Mouse (Mus musculus): ENCODE measurements at regions not wholly inside any gene's neighbourhood (a gene's known extent, or its start where the extent isn't known, plus 50 kb on each side); places are given as distances from the start of the nearest gene placed in this dataset.

DNA sequence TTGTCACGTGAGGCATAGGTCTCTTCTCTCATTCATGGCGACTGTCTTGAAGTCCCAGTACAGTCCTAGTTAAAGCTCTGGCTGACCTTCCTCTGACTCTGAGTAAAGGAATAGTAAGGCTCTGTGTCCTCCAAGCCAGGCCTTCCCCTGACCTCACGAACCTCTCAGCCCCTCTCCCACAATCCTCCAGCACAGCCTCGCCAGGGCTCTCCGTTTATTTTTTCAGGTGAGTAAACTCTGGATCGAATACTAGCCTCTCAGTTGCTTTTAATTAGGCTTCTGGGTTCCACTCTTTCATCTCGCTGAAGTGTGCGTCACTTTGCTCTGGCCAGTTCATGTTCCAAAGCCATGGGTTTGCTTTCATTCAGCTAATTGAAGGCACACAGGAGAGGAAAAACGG lies 133.8 kb downstream of the Mylk4 start:
- DNase-seq = no peak

- DNase-seq = no peak
These were observed 140.6 kb downstream of the Mylk4 start for GRCm38 (mm10) chr13:32643030-32643750.

- no peak for DNase-seq
These were observed 142.8 kb downstream of the Mylk4 start for GRCm38 (mm10) chr13:32640941-32641340.

DNA sequence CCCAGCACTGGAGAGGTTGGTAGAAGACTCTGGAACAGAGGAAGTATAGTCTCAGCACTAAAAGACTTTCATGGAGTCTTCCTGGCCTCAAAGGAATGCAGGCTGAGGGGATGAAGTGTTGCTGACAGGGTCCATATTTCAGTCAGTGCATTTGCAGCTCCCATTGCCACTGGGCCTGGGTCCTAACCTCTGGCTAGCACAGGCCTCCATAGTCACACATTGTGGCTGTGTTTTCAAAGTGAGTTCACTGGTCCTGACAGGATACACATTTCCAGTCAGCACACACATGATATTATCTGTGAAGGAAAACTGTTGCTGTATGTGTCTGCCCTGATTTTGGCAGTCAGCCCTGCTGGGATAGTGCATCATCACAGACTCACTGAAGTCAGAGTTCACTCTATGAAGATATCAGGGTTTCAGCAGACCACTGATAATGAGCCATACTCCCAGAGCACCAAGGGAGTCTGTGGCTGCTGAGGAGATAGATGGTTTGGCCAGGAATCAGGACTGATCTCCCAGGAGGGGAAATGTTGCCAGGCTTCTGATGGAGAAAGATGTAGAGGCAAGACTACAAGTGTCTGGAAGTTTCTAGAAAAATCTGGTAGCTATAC lies 153.5 kb downstream of the Mylk4 start:
- DNase-seq = no peak

- DNase-seq = no peak
These were observed 169.8 kb downstream of the Mylk4 start for GRCm38 (mm10) chr13:32613916-32614315.

DNA sequence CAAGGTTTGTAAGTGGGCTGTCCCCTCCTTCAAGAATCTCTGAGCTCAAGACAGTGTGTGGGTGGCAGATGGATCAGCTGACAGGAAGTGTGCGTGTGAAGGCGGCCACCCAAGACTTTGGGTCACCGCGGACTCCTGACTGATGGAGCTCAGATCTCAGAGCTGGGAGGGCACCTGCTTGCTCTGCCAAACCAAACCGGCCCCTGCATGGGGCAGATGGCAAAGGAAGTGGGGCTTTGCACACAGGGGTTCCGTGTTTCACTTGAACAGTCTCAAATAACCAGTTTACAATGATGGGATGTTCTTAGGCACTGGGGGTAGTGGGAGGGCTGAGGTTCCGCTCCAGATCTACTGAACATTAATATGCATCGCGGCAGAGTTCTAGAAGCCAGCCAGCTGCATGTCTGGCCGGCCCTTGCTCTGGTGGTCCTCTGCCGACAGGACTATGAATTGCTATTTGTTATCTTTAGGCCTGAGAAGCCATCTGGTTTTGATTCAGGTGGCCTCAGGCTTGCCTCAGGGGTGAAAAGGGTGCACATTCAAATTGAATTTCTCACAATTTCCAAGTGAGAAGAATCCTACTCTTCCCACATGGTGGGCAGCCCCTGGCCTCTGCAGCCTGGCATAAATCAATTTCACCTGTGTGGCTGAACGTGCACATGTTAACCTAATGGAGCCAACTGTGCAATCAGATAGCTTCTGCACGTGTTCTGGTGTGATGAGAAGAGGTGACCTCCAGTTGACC lies 172.0 kb downstream of the Mylk4 start:
- DNase-seq = no peak

- no peak for DNase-seq
These were observed 172.8 kb downstream of the Mylk4 start for GRCm38 (mm10) chr13:32610970-32611369.

- DNase-seq = no peak
These were observed 175.3 kb downstream of the Mylk4 start for GRCm38 (mm10) chr13:32608413-32608812.

DNA sequence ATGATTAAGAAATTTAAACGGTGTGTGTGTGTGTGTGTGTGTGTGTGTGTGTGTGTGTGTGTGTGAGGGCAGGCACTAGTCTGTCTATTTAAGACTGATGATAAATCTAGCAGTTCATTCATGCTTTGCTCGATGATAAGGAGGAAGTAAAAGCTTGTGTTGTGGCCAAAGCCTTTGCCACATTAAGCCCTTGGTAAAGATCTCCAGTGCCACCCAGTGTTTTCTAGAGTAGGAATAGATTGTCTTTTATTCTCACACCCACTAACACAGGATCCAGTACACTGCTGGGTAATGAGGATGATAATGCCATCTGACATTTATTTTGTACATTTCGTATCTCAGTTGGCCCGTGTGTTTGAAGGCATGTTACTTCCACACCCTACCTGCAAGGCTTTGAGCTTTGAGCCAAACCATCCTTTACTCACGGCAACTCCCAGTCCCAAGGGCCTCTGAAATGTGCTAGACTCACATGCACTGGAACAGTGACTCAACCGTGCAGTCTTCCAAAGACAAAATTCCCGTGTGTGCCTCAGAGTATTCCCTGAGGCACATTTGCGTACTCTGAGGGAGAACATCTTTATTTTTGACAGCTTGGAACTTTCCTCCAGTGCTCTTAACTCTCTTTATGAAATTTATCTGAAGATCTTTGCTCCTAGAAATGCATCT lies 179.7 kb downstream of the Mylk4 start:
- DNase-seq = no peak

DNA sequence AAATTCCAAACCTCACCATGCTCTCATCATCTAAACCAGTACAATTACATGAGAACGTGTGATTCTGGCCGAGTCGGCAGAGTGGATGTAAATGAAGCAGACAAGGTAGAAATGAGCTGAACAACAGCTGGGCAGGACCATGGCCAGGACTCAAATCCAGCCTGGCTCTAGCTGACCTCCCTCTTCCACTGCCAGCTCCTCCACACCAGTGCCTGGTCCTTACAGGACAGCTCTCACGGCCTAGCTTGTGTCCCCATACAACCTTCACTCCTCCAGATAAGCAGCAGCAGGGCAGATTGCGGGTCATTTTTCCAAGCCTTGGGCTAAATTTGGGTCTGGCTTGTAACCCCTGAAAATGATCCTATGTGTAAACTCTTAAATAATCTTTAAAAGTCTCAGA lies 182.4 kb downstream of the Mylk4 start:
- DNase-seq = no peak

- DNase-seq = no peak
These were observed 190.1 kb downstream of the Mylk4 start for GRCm38 (mm10) chr13:32593611-32594010.

- no peak for DNase-seq
These were observed 190.6 kb downstream of the Mylk4 start for GRCm38 (mm10) chr13:32593131-32593530.

DNA sequence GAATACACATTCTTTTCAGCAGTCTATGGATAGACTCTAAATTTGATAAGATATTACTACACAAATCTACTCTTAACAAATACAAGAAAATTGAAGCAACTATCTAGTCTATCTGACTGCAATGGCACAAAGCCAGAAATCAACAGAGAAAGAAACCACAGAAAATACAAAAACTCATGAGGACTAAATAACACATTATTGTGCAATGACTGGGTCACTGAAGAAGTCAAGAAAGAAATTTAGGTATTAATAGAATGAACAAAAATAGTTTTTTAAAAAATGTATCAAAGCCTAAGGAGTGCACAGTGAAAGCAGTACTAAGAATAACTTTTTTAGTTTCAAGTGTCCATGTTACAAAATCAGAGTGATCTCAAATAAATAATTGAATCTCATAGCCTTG lies 202.2 kb downstream of the Mylk4 start:
- DNase-seq = no peak

GRCm38 (mm10) chr13:32567850-32568249 lies 215.9 kb downstream of the Mylk4 start:
- DNase-seq = no peak

DNA sequence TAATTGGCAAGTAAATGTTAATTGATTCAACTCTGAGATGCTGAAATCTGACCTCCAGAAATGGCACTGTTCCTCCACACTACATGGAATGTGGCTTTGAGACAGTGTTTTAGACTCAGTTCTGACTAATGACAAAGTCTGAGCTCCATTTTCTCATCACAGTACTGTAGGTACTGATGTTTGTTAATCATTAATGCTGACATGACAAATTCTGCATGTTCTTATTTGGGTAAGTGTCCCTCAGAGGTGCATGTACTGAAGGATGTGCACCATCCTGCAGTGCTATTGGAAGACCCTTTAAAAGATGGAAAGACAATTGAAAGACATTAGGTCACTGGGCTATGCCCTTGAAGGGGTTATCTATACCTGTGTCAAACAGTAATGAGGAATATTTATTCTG lies 222.1 kb upstream of the Gmds start:
- DNase-seq = no peak

- no peak for DNase-seq
These were observed 217.9 kb upstream of the Gmds start for GRCm38 (mm10) chr13:32556396-32556795.

GRCm38 (mm10) chr13:32555064-32555463 lies 216.5 kb upstream of the Gmds start:
- DNase-seq = no peak

DNA sequence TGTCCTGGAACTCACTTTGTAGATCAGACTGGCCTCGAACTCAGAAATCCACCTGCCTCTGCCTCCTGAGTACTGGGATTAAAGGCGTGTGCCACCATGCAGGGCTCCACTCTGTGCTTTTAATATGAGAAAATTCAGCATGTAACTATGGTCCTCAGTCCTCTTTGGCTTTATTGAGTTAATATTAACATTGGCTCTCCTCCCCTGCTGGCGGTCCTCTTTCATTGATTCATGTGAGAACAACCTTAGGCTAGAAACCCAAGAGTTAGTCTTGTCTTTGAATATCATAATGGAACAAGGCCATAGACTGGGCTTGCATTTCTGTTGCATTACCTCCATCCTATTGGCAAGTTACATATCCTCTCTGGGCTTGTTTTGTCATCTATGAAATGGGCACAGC lies 216.1 kb upstream of the Gmds start:
- DNase-seq = no peak

DNA sequence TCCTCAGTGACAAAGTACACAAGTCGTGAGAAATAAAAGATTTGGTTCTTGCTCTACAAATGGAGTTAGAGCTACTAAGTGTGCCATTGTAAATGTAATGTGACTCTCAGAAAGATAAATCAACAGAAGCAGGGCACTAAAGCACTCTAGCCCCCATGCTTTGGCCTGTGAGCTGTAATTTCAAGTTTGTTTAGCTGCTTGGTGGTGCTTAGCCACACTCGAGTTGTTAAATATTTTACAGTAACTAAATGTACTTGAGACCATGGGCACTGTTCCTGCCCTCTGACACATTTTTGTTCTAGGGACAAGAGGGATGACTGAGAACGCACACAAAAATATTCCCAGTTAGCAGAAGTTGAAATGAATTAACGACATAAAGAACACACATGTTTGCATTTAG lies 214.6 kb upstream of the Gmds start:
- DNase-seq = no peak

- no peak for DNase-seq
These were observed 211.6 kb upstream of the Gmds start for GRCm38 (mm10) chr13:32550113-32550512.

DNA sequence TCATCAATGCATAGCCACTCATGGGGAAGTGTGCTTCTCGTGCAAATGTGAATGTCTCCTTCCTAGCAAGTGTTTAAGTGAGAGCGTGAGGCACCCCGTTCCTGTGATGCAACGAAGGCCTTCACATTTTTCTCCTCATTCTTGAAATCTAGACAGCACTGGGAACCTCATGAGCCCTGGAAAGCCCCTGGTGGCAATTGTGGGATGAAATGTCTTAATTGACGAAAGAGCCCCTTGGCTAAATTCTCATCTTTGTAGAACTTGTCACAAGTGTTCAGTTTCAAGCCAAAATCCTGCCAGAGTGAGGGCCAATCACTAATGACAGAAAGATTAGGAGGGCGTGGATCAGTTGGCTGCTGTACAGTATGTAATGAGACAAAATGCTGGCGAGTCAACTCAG lies 208.6 kb upstream of the Gmds start:
- no peak for DNase-seq

GRCm38 (mm10) chr13:32544986-32545740 lies 206.6 kb upstream of the Gmds start:
- no peak for DNase-seq

DNA sequence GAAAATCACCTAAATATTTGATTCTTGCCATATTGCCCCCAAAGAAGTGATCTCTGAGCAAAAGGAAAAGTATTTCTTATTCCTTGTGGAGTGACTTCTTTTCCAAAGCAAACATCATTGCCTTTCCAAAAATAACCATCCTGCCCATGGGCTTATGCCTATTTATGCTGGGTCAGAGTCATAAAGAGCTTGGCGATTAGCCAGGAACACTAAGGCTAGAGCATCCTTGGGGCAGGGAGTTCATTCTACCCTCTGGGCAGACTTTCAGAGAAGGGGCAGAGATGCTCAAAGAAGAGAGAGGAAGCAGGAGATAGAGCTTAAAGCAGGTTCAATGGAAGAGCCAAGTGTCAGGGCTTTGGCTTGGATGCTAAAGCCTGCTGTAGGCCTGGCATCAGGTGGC lies 203.1 kb upstream of the Gmds start:
- DNase-seq = no peak
